Mouse (Mus musculus) cerebellum, adult 8-10 months (tissue): ENCODE results near the gene Ppp2r5d.

Experiments used
- DNase-seq: peaks from one replicate; pipeline ENCODE4 v3.0.0; 2022

The Ppp2r5d gene

DNA sequence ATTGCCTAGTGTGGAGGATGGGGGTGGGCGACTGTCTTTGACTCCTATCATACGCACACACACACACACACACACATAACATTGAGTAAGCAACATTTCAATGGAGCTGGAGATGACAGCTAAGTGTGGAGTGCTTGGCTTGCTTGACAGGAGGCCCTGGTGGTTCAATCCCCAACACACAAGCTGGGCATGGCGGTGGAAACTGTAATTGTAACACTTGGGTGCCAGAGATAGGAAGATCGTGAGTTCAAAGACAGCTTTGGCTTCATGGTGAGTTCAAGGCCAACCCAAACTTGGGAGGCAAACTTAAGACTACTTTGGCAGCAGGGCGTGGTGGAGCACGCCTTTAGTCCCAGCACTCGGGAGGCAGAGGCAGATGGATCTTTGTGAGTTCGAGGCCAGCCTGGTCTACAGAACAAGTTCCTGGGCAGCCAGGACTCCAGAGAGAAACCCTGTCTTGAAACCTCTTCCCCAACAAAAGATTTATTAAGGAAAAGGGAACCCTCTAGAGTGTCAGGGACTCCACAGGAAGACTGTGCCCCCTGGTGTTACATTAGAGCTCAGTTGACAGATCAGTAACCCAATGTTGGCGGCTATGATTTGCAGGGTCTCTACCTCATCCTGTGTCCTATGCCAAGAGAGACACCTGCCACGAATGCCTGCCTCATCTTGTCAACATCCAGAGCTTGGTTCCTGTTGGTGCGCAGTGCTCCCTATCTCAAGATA is 10.0 kb upstream of the Ppp2r5d start:
- DNase-seq = no peak

- no peak for DNase-seq
Observed at GRCm38 (mm10) chr17:46713849-46714248, 8.9 kb upstream of the Ppp2r5d start.

DNA sequence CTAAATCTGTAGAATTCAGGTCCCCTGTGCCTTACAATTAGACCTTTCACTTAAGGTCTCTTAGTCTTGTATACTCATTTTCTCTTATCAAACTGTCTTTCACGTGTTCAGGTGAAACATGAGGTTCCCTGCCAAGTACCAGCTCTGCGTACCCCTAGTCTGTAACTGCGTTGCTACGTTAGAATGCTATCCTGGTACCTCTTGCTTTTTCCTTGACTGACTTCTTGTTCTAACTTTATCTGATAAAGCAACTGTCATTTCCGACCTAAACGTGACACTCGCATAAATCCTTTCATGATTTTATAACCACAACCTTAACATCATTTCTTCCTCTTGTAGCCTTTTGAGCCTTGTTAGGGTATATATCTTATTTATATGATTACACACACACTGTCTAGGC is 7.5 kb upstream of the Ppp2r5d start:
- no peak for DNase-seq

DNA sequence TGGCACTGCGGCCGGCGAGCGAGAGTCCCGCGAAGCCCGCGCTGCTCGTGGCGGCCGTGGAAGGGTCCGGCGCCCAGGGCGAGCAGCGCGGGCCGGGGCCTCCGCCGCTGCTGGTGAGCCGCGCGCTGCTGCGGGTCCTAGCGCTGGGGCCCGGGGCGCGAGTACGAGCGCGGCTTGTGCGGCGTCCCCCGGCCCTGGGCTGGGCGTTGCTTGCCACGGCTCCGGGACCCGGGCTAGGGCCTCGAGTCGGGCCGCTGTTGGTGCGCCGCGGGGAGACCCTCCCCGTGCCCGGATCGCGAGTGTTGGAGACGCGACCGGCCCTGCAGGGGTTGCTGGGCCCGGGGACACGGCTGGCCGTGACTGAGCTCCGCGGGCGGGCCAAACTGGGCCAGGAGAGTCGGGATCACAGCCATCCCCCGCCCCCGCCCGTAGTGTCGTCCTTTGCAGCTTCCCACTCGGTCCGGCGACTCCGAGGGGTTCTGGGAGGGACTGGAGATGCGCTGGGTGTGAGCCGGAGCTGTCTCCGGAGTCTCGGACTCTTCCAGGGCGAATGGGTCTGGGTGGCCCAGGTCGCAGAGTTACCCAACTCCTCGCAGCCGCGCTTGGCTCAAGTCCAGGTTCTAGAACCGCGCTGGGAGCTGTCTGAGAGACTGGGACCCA is 6.8 kb upstream of the Ppp2r5d start:
- peak; percentile 42 for DNase-seq

GRCm38 (mm10) chr17:46710959-46711597 is 6.2 kb upstream of the Ppp2r5d start, which contains the start of gene Pex6:
Gene Pex6 (plus strand): TSS chr17:46711463.
- DNase-seq = peak; percentile 90

DNA sequence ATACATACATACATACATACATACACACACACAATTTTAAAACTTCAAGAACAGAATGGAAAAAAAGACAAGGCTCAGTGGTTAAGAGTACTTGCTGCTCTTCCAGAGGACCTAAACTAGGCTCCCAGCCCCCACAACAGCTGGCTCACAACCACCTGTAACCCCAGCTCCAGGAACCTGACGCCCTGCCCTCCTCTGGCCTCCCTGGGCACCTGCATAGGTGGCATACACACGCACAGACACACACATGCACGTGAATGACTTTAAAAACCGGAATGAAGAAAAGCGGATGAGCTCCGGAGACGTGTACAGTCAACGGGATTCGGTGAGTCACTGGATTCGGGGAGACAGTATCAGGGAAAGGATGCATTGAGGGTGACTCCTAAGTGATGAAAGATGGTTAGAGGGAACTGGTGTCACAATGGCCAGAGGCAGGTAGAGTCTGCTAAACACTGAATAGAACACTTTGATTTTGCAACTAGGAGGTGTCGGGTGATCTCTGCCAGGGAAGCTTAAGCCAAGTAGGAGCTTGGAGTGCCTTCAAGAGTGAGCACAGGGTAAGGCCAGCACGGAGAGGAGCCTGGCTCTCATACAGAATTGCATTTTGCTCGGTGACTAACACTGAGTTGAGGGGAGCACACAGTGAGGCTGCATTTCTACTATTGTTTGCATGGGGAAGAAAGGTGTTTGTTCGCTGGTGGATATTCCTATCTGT is 1.6 kb upstream of the Ppp2r5d start:
- no peak for DNase-seq

DNA sequence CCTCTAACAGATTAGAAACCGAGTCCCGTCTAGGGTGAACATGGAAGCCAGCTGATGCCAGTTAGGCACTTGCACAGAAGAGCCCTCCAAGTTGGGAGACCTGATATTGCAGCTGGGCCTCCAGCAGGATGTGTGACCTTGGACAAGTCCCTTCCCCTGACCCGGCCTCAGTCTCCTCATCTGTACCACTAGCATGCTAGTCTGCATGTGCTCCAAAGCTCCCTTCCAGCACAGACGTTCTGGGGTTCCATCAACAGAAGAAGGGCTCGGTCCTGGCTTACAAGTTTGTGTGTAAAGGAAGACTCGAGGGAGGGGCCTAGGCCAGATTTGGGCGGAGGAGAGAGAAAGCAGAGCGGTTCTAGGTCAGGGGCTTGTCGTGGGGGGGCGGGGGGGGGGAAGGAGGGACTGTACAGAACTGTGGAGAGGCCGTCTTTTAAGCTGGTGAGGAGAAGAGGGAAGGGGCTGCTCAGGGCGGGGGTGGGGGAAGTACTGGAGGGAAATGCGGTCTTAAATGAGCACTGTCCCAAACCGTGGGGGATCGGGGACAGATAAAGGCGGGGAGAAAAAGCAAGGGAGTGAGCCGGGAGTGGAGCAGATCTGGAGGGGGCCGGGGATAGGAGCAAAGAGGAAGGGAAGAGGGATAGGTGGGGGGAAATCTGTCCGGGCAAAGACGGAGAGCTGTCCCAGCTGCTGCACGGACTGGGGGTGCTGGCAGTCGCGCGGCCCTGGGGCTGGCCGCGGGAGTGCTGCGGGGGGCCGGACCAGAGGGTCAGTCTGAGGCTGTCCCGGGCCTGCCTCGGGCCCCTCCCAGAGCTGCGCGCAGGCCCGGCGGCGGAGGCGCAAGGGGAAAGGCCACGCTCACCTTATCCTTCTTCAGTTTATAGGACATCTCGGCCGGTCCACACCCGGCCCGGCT is 682 bp downstream of the Ppp2r5d start:
- DNase-seq = no peak

GRCm38 (mm10) chr17:46702506-46702905 is 2.4 kb downstream of the Ppp2r5d start:
- no peak for DNase-seq

- DNase-seq = no peak
Observed at GRCm38 (mm10) chr17:46702100-46702499, 2.8 kb downstream of the Ppp2r5d start.

DNA sequence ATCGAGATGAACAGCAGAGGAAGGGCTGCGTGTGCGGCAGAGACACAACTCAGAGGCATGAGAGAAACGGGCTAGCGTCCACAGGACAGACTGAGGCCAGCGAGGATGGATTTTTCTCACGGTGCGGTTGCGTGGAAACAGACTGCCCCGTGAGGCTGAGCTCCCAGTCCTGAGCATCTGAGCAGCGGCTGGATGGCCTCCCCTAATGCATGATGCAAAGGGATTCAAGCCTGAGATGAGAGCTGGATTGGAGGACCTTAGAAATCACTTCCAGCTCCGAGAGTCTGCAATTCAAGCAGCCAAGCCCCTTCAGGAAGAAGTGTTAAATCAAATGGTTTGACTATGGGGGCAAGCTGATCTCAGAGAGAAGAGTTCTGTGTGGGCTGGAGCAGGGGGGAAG is 3.4 kb downstream of the Ppp2r5d start:
- DNase-seq = no peak

DNA sequence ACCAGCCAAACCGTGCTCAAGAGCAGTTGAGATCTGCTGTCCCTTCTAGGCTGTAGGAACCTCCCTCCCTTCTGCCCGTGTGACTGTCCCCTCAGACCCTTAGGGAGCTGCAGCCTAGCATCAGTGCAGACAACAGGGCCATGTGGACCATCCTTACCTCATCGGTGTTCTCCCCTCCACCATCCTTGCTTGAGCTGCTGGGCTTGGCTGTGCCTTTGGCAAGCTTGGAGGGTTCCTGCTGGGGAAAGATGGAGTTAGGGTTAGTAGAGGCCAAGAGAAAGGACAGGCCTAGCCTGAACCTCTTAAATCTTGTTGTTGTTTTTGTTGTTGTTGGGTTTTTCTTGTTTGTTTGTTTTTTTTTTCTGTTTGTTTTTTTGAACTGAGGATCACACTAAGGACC is 5.0 kb downstream of the Ppp2r5d start:
- DNase-seq = no peak

DNA sequence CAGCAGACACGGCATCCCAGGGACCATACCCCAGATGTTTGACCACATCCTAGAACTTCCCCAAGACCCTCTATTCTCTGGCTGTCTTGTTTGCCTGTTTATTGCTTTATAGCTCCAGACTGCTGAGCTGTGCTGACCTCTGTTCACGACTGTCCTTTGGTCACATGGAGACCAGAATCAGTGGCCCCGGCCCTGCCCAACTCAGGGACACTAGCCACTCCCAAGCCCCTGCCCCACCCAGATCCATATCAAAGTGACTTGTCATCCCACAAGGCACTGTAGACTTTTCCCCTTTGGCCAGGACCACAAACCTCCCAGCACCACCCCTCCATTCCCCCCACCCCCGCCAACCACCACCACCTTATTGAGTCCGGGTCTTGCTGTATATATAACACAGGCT is 5.7 kb downstream of the Ppp2r5d start:
- no peak for DNase-seq

- no peak for DNase-seq
Observed at GRCm38 (mm10) chr17:46698515-46698914, 6.4 kb downstream of the Ppp2r5d start.

- DNase-seq = no peak
Observed at GRCm38 (mm10) chr17:46694517-46695063, 10.3 kb downstream of the Ppp2r5d start.

DNA sequence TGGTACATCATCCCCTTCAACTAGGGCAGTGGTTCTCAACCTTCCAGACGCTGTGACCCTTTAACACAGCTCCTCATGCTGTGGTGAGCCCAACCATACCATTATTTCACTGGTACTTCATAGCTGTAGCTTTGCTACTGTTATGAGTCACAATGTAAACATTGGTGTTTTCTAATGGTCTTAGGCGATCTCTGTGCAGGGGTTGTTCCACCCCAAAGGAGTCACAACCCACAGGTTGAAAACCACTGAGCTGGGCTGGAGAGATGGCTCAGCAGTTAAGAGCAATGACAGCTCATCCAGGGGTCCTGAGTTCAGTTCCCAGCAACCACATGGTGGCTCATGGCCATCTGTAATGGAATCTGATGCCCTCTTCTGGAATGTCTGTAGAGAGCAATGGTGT is 13.5 kb downstream of the Ppp2r5d start:
- no peak for DNase-seq

- no peak for DNase-seq
Observed at GRCm38 (mm10) chr17:46690665-46691064, 14.2 kb downstream of the Ppp2r5d start.

GRCm38 (mm10) chr17:46685913-46686312 is 19.0 kb downstream of the Ppp2r5d start:
- no peak for DNase-seq

DNA sequence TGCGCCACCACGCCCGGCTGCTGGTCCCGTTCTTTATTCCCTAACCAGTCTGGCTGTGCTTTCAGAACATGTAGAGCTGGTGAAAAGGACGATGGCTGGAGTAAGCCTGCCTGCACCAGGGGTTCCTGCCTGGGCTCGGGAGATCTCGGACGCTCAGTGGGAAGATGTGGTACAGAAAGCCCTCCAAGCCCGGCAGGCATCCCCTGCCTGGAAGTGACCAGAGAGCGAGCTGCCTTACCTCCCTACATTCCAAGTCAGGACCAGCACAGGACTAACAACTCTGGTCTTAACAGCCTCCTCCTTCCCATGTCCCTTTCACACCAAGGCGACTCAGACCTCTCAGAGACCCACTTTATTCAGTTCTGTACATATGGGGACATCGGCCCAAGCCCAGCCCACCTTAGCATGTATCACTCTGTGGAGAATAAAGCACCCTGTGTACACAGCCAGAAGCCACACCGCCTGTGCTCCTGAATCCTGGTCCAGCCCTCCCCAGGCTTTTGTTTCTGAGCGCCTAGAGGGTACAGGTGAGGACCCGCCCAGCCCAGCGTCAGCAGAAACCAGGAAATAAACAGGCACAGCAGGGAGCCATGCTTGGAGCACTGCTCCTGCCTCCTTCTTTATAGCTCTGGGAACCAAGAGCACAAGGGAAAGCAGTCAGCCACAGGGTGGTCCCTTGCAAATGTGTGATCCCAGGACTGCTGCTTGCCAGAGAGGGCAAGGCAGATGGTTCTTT is 22.1 kb downstream of the Ppp2r5d start:
- DNase-seq = no peak

DNA sequence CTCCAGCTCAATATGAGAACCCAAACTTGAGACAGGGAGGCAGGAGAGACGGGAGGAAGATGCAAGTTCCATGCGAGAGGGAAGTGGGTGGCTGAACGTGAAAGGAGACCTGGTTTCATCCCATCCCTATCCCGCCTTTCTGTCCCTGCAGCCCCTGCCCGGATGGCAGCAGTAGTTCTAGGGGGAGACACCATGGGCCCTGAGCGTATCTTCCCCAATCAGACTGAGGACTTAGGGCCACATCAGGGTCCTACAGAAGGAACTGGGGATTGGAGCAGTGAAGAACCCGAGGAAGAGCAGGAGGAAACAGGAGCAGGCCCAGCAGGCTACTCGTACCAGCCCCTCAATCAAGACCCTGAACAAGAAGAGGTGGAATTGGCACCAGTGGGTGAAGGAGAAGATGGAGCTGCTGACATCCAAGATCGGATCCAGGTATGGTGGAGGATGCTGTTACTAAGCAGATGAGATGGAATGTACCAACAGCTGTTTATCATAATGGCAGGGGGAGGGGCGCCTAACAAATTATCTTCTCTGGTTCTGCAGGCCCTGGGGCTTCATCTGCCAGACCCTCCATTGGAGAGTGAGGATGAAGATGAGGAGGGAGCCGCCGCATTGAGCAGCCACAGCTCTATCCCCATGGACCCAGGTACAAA is 23.3 kb downstream of the Ppp2r5d start:
- DNase-seq = no peak

DNA sequence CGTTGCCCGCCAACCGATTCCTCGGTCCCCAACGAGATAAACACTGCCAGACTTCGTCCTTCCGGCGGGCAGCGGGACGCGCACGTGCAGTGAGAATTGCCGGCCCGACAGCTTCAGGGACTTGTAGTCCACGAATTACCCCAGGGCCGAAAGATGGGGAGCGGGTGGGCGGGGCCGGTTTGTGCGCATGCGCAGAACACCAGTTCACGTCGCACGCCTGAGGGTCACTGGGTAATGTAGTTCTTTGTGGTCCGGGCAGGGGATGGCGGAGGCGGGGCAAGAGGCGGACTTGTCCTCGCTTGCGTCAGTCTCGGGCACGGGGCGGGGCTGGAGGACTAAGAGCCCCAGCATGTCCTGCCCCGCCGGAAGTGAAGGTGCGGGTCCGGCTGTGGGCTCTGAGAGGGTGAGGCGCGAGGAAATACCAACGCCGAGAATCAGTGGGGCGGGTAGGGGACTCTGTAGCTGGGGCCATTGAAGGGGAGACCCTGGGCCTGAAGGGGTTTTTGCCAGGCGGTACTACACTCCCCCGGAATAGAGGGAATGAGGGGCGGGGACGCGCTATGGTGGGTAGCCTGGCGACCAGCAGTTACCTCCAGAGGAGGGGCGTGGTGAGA is 24.0 kb downstream of the Ppp2r5d start, which contains the start of gene Klhdc3:
Klhdc3 (minus strand) TSS at position 155 of the 614 bp plus-strand sequence.
- peak; percentile 96 for DNase-seq
